Mouse (Mus musculus): ENCODE measurements around the gene Stkld1.
"Not testable (repeated sequence)": the region's sequence is repeated elsewhere in the genome, so short reads cannot be mapped to it uniquely, and the experiment has no call there.

Stkld1 gene

DNA sequence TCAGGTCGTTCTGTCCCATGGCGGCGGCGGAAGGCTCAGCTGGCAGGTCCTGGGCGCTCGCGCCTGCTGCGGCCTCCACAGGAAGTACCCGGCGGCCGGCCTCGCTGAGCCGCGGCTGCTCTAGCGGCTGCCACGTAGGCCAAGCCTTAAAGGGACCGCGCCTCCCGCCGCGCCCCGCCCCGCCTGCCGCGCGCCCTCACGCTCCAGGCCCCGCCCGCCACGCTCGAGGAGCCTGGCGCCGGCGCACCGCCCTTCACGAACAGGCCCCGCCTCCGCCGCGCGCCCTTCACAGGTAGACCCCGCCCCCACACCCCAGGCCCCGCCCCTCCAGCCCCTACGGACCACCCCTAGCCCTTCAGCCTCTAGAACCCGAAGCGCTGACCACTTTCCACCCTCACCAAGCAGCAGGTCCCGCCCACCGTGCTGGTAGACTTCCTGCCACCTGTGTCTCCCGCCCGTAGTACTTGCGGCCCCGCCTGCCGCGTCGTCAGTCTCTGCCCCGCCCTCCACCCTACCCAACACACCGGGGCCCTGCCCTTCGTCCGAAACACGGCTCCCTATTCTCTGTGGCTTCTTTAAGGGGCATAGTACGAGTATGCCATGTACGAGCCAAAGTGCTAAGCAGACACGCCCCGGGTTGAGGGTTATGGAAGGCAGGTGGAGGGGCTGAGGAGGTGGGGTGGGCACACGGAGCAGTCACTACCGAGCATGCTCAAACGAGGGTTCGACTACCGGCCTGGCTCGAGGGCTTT lies at the start of gene Stkld1, which contains the start of gene Surf4:
Gene Stkld1 (plus strand): TSS at position 744 of the 752 bp plus-strand sequence.
Gene Surf4 (minus strand): TSS at position 625 of the 752 bp plus-strand sequence.
- DNase-seq (ENCODE audit: low spot score in 2 of 2), result peak; percentile 89 to 93

DNA sequence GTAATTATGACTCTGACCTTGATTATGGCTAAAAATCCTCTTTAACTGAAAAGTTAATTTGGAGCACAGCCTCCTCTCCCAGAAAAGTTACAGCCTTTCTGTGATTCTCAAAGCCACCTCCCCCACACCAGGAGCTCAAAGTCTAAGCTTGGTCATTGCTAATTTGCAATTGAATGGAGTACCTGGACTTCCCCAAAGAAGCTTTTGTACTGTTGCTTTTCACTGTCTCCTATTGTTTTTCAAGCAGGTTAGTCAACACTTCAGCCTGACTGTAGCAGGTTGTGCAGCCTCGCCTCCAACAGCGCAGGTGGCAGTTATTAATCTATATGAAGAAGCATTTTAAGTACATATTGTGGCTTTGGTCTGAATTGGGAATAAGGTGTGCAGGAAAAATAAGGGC lies 48.3 kb upstream of the Stkld1 start:
- not testable (repeated sequence) for DNase-seq (ENCODE audit: low spot score in 2 of 2)

DNA sequence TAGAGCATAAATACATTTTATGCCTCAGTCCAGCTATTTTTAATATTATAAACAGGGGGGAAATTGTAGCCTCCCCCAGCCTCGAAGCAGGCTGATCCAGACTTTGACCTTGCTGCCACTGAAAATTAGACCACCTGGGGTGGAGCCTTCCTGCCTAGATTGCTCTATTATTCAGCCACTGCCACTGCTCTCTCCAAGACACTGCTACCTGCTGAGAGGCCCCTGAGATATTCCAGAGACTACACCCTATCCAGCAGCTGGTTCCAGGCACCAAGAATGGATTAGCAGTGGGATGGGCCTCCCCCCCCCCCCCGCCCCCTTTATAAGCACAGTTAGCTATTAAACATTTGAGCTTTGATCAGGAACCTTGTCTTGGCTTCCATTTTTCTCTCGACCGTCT lies 47.7 kb upstream of the Stkld1 start:
- DNase-seq (ENCODE audit: low spot score in 2 of 2), result not testable (repeated sequence)

DNA sequence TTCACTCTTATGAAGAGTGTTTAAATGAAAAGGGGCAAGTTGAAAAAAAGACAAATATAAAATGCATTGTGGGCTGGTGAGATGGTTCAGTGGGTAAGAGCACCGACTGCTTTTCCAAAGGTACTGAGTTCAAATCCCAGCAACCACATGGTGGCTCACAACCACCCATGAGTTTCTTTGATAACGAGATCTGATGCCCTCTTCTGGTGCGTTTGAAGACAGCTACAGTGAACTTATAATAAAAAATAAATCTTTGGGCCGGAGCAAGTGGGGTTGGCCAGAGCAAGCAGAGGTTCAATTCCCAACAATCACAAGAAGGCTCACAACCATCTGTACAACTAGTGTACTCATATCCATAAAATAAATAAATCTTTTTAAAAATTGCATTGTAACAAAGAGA lies 37.9 kb upstream of the Stkld1 start:
- DNase-seq (ENCODE audit: low spot score in 2 of 2), result no peak

DNA sequence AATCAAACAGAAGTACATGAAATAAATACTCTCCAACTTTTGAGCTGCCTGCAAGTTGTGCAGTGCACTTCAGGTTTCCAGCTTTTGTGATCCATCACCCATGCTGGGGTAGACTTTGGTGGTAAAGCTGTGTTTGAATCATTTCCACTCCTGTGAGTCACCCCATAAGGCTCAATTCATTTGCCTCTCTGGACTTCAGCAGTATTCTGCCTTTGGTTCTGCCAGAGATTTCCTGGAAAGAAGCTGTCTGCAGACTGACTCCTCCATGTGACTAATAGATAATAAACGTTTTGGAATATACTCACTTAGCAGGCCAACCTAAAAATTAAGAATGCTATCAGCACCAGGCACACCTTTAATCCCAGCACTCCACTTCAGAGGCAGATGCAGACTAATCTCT lies 33.1 kb upstream of the Stkld1 start:
- DNase-seq (ENCODE audit: low spot score in 2 of 2), result no peak

DNA sequence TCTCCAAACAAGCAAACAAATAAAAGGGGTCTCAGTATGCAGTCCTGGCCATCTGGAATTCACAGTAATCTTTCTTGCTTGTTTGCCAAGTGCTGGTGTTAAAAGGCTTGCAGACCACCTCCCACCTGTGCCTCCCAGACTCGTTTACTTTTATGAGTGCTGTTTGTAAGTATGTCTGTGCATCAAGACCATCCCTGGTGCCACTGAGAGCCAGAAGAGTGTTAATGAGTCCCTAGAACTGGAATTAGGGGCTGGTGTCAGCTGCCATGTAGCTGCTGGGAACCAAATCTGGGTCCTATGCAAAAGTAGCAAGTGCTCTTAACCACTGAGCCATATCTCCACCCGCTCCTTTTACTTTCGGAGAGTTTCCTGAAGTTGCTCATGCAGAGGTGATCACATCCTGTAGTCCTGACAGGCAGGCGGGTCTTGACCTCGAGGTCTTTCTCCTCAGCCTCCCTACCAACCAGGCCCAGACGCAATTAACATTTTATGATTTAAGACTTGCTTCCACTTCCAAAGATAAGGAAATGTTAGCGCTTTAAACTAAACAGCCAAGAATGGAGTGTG lies 31.9 kb upstream of the Stkld1 start:
- DNase-seq (ENCODE audit: low spot score in 2 of 2), result no peak

DNA sequence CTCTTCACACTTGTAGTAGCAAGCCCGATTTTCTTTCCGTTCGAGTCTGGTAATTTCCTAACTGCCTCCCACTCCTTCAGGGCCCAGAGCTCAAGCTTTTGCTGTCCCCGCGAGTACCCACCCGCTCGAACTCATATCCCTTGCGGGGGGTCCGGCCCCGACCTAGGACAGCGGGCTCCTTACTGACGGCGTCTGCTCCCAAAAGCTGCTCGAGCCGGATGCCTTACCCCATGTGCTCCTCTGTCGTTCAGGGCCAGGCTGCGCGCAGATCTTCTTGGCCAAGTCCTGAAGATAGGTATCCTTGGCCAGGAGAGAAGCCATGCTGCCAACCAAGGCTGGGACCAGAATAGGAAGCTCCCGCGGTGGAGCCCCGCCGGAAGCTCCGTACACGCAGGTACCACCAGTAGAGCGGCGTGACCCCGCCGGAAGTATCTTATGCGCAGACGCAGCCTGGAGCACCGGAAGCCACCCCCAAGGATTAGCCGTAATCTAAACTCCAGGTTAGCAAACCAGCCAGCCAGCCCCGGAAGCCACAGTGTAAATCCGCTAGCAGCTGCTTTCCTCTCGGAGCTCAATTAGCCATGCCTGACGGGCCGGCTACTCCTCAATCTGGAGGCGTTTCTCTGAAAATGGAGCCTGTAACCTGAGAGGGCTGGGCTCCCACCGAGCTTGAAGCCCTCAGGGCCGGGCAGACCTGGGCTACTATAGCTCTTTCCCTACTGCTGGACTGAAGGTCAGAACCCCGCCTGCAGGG lies 31.2 kb upstream of the Stkld1 start, which contains the start of gene Surf6:
Gene Surf6 (minus strand): TSS at position 413 of the 754 bp plus-strand sequence.
- peak; percentile 95 to 96 for DNase-seq (ENCODE audit: low spot score in 2 of 2)

DNA sequence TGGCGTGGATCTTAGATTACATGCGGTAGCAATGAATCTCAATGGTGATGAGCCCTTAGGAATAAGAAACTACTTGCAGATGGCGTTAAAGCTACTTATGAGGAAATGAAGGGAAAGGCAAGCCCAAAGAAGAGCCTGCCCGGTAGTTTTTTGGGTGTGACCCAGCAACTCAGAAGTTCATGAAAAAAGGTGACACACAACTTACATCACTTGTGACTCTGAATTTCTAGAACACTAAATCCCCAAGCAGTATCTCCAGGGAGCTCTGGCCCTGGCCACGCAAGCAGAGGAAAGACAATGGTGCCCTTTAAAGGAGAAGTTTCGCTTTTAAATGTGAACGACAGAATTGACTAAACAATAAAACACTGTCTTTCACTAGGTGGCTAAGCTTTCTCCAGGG lies 30.5 kb upstream of the Stkld1 start:
- no peak for DNase-seq (ENCODE audit: low spot score in 2 of 2)

DNA sequence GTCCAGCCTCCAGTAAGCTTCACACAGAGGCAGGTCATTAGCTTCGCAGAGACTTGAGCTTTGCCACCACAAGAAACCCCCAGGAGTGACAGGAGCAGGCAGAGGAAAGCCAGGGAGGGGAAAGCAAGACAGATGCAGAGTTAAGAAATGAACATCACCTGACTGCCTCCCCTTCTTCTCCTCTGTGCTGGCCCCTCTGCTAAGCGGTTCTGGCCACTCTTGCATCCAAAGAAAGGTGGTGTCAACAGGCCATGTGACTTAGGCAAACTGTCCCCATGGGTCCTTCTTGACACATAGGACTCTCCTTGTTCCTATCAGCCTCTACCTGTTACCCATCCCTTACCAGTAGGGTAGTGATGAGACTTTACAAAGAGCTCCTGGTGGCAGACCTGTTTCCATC lies 27.9 kb upstream of the Stkld1 start:
- no peak for DNase-seq (ENCODE audit: low spot score in 2 of 2)

DNA sequence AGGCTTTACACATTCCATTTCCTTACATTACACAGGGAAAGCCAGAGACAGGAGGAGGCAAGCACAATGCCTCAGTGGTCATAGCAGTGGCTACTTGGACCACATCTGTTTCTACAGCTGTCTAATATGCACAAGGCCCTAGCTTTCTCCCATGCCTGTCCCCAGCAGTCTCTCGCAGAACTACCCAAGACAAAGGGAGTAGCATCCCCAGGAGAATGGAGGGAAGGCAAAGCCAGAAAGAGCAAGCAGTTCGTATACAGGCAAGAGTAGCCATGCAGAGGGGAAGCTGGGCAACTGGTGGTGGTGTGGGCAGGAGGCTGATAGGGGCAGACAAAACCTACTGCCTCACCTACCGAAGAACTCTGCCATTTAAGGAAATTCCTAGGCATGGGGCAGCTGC lies 27.4 kb upstream of the Stkld1 start:
- no peak for DNase-seq (ENCODE audit: low spot score in 2 of 2)

DNA sequence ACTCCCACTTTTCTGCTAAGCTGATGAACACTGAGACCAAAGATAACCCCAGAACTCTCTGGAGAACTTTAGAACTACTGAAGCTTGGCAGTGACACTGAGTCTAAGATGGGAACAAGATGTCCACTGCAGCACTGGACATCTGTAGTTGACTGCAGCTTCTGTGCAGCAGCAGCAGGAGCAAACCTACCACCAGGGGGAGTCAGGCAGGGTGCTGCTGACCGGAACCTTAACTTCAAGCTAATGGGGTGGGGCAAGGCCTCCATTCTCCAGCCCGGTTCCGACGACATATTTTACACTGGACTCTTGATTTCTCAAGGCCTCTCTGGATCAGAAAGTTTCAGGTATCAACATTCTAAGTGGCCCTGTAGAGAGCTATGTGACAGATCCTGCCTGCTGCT lies 26.7 kb upstream of the Stkld1 start:
- DNase-seq (ENCODE audit: low spot score in 2 of 2), result no peak

DNA sequence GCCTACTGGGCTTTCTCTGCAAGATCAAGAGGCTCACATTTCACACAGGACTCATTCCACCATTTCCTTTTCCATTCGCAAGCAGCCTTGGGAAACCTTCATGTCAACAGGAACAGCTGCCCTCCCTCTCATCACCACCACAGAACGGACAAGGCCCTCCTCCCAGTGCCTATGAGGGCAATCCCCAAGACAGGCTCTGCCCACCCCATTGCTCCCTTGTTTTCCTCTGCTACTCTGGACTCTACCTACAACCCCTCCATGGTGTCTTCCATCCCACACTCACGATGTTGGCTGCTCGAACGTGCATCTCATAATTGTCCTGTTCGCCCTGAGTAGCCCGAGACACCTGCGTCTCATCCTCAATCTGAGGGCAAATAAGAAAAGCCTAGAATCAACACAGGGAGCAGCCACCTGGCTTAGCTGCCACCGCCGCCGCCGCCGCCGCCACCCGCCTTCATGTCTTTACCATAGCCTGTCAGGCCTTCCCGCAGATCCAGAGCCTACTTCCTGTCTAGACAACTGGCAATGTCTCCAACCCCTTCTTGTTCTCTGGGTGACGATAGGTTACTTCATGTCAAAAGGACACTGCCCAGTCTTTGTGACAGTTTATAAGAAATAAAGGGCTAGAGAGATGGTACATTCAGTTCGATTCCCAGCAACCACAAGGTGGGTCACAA lies 25.0 kb upstream of the Stkld1 start:
- DNase-seq (ENCODE audit: low spot score in 2 of 2), result no peak

DNA sequence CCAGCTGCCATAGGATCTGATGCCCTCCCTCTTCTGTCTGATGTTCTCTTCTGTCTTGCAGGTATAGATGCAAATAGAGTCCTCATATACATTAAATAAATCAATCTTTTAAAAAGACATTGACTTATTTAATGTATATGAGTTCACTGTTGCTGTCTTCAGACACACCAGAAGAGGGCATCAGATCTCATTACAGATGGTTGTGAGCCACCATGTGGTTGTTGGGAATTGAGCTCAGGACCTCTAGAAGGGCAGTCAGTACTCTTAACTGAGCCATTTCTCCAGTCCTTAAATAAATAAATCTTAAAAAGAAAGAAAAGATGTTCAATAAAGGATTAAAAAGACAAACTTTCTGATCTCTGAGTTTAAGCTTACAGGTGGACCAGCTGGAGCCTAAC lies 24.5 kb upstream of the Stkld1 start:
- no peak for DNase-seq (ENCODE audit: low spot score in 2 of 2)

DNA sequence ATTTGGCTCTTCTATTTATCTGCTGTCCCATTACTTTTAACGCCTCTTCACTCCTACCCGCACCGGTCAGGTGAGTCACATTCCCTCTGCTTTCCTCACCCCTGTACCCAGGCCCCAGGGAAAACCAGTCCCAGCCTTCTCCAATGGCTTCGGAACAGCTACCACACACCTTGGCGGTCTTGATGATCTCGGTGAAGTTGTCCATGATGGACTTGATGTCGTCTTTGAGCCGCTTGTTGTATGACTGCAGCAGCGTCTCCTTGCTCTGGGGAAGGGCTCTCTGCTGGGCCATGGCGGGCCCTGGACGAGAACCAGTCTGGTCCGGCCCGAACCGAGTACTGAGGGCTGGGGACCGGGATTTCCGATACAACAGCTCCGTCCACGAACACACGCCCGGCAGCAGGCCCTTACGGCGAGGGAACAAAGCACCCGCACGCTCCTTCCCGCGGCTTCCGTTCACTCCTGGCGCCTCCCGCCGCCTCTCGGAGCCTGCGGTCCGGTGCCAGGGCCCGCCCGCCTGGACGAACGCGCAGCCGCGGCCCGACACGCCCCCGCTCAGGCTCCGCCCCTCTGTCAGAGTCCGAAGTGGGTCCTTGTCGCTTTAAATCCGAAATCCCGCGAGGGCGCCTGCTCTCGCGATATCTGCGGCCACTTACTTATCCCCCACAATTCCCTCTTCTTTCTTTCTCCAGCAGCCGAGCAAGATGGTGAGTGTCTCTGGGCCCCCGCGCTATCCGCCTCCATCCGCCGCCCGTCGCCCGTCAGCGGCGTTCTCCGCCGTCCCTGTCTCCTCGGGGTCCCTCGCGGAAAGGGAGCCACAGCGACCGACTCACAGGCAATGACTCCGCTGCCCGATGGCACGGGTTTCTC lies 23.5 kb upstream of the Stkld1 start, which contains the start of the genes Med22 and Rpl7a:
Gene Med22 (minus strand): TSS at position 554 of the 870 bp plus-strand sequence.
Gene Rpl7a (plus strand): TSS at position 641 of the 870 bp plus-strand sequence.
- peak; percentile 99 to 100 for DNase-seq (ENCODE audit: low spot score in 2 of 2)

DNA sequence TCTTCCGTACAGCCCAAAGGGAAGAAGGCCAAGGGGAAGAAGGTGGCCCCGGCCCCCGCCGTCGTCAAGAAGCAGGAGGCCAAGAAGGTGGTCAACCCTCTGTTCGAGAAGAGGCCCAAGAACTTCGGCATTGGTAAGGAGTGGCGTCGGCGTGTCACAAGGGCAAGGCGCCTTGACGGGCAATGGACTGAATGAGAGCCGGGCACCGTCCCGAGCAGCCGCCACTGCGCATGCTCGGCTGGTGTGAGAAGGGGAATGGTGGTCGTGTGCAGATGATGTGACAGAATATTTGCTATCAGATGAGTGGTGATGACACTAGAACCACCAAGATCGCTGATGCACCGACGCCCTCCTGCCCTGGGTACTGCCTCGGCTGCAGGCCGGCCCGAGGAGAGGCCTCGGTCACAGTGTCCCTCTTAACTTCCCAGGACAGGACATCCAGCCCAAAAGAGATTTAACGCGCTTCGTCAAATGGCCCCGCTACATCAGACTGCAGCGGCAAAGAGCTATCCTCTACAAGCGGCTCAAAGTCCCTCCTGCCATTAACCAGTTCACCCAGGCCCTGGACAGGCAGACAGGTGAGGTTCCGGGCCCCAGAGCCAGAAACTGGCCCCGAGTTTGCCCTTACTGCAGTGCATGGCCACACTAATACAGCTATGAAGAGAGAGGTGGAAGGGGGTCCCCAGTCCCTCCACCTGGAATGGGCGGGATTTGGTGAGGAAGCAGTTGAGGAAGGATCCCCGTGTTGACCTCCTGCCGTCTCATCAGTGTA lies 22.7 kb upstream of the Stkld1 start:
- DNase-seq (ENCODE audit: low spot score in 2 of 2), result no peak

DNA sequence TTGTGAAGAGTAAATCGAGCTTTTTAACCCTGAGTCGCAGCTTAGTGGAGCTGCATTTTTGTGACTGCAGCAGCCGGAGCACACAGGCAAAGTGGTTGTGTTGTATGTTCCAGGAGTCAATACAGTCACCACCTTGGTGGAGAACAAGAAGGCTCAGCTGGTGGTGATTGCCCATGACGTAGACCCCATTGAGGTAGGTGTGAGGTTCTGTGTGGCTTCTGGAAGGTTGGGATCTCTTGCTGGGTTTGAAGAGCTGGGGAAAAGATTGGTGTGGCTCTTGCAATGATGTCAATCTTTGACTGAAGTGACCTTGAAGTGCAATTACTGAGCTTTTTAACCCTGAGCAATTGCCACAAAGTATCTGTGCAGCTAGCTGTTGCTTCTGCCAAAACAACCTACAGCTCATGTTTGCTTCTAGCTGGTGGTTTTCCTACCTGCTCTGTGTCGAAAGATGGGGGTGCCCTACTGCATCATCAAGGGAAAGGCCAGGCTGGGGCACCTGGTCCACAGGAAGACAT lies 21.5 kb upstream of the Stkld1 start:
- DNase-seq (ENCODE audit: low spot score in 2 of 2), result no peak

DNA sequence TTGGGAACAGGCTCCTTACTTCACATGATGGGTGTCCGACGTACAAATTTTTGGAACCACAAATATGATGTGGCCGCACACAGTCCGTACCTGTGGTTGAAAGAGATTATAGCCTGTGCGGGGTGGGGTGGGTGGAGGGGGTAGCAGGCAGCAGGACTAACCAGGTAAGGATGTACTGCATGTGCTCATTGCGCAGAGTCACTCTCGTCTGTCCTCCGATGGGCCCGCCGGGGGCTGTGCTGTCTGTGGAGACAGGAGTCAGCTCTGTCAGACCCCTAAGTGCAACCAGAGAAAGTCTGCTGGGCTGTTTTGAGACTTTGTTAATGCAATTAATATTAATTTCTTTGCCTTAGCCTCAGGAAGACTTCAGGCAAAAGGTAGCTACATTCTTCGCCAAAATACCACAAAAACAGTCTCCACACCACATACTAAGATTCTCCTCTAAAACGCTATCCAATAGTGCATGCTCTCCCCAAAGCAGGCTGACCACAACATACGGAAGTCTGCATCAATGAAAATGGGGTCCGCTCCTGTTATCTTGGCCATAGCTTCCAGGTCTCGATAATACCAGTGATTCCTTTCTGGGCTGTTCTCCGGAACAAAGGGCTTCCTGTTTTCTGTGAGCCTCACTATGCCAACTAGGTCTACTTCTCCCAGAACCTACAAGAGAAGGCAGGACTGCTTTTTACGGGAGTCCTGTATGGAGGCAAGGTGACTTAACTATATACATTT lies 20.3 kb upstream of the Stkld1 start:
- no peak for DNase-seq (ENCODE audit: low spot score in 2 of 2)

DNA sequence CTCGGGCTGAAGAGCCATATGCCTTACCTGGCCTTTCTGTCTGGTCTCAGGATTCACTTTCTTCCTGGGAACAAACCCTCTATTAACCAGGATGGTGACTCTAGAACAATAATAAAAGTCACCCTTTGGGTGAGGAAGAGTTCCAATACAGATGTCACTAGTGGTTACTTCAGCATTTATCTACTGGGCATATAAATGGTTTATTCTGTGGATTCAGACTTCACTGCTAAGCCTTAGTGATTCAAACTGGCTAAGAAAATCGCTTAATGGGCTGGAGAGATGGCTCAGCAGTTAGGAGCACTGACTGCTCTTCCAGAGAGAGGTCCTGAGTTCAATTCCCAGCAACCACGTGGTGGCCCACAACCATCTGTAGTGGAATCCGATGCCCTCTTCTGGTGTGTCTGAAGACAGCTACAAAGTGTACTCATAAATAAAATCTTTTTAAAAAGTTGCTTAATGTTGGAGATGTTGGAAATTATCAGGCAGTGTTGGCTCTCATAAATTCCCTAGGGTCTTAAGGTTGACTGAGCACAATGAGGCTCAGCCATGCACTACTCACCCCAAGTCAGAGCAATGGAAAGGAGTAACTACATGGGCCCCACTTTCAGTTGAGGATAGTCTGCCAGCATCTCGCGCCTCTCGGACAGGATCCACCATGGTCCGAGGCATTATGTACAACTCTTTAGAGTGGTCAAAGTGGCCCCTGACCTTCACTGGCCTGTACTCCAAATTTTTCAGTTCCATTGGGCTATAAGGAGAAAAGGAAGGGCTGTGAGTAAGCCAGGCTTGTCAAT lies 19.5 kb upstream of the Stkld1 start:
- DNase-seq (ENCODE audit: low spot score in 2 of 2), result no peak

Data from heart, adult 9 months (tissue).